Mouse (Mus musculus): Measurements from ENCODE around the gene Neurog2. TPM values are rescaled to one million over a fixed set of nuclear protein-coding genes. Genes with fewer than 3 reads are reported as not detected.
A peak's percentile ranks its signal among the peaks of the same experiment; 100 is the strongest.

Neurog2 gene
- polyA plus RNA-seq, 1 experiment from 2014 or later: 3.2 TPM

GRCm38 (mm10) chr3:127661646-127662531 lies 29.0 kb downstream of the Neurog2 start:
- no peaks in the 10 kb centered on the region for H3K9me3 ChIP-seq
- H3K36me3 ChIP-seq (replicated peaks): no peaks in the 10 kb centered on the region
- peaks cover 21% of the 10 kb centered on the region for H3K27me3 ChIP-seq (replicated peaks; ENCODE audit: low read depth, poor library complexity, severe bottlenecking)
- H3K4me1 ChIP-seq: peaks cover 10% of the 10 kb centered on the region; the same call in 1 of the 2 replicates
- no peak overlapping the region for H3K4me3 ChIP-seq
- peak; percentile 25 for DNase-seq (ENCODE audit: low spot score)
- 68% methylated on average over 22 of the region's 22 CpGs for WGBS
- no peak overlapping the region for H3K27ac ChIP-seq (replicated peaks)

GRCm38 (mm10) chr3:127679703-127680102 lies 46.8 kb downstream of the Neurog2 start:
- no peak overlapping the region for H3K4me3 ChIP-seq
- H3K4me1 ChIP-seq: no peaks in the 10 kb centered on the region
- H3K9me3 ChIP-seq: no peaks in the 10 kb centered on the region
- WGBS: 89% methylated on average over 15 of the region's 15 CpGs
- no peak overlapping the region for H3K27ac ChIP-seq (replicated peaks)
- peaks cover 4% of the 10 kb centered on the region; the same call in 1 of the 2 replicates for H3K27me3 ChIP-seq (replicated peaks; ENCODE audit: low read depth, poor library complexity, severe bottlenecking)
- H3K36me3 ChIP-seq (replicated peaks): no peaks in the 10 kb centered on the region
- no peak for DNase-seq (ENCODE audit: low spot score)

Other genes with a start within 250 kb of the Neurog2 start
- 32.2 and 35.7 TPM in 2 replicates for gene Ank2, start 133.8 kb upstream of the Neurog2 start, polyA plus RNA-seq (2016; fragmentation: Nextera tagmentation; extraction: Ambion mirVana)
- gene Larp7, start 79.8 kb upstream of the Neurog2 start, polyA plus RNA-seq (2016; fragmentation: Nextera tagmentation; extraction: Ambion mirVana): 74.3 and 82.6 TPM in 2 replicates
- 19.8 and 22.3 TPM in 2 replicates for gene Zgrf1, start 79.6 kb upstream of the Neurog2 start, polyA plus RNA-seq (2016; fragmentation: Nextera tagmentation; extraction: Ambion mirVana)
- gene Alpk1, start 147.4 kb downstream of the Neurog2 start, polyA plus RNA-seq (2016; fragmentation: Nextera tagmentation; extraction: Ambion mirVana): 0.60 and 0.83 TPM in 2 replicates
- 1.6 and 1.9 TPM in 2 replicates for gene Tifa, start 156.7 kb downstream of the Neurog2 start, polyA plus RNA-seq (2016; fragmentation: Nextera tagmentation; extraction: Ambion mirVana)
- gene Ap1ar, start 204.4 kb downstream of the Neurog2 start, polyA plus RNA-seq (2016; fragmentation: Nextera tagmentation; extraction: Ambion mirVana): 60.6 and 64.6 TPM in 2 replicates